Mouse (Mus musculus): ENCODE data around the gene Sap25. TPM values are rescaled to one million over a fixed set of nuclear protein-coding genes. Genes with fewer than 3 reads are reported as not detected.

The Sap25 gene
- polyA plus RNA-seq, 1 experiment from 2014 or later: 5.6 TPM

DNA sequence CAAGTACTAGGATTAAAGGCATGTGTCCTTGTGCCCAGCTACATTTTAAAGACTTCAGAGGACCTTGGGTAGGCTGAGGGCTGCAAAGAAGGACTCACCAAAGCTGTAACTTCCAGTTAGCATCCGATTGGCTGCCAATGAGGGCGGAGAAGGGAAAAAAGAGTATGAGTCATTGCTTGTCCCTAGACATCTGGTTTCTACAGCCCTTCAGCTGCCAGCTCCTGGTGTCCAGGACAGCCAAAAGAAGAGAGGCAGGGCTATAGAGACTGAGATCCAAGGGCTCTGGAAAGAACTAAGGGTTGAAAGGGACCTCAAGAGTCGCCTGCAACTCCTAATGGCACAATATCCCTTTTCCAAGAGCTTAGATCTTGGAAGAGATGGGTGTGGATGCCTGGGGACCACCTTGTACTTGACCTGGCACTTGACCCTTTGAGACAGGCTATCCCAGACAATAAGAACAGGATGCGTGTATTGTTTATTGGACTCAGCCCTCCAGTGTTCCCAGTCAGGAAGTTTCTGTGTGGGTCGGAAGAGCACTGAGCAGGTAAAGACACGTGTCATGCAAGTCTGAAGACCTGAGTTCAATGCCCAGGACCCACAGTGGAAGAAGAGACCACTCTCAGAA is 19.0 kb downstream of the Sap25 start:
- H3K9ac ChIP-seq (ENCODE audit: low read depth, low read length): no peak overlapping the region
- no peaks in the 10 kb centered on the region for H3K9me3 ChIP-seq (replicated peaks; ENCODE audit: control insufficient read depth, low read length)
- no peak overlapping the region for H3K4me3 ChIP-seq (ENCODE audit: low read depth, low read length)
- no peak overlapping the region for H3K4me2 ChIP-seq
- no peaks in the 10 kb centered on the region for H3K4me1 ChIP-seq (ENCODE audit: control insufficient read depth, insufficient read depth, low read length)
- no peaks in the 10 kb centered on the region for H3K27me3 ChIP-seq (ENCODE audit: control insufficient read depth, insufficient read depth, low read length)
- H3K36me3 ChIP-seq (ENCODE audit: control insufficient read depth, insufficient read depth, low read length): peaks cover 24% of the 10 kb centered on the region
- H3K27ac ChIP-seq (ENCODE audit: low read depth, low read length): no peak overlapping the region
- no peak for ATAC-seq (replicated peaks; ENCODE audit: insufficient number of reproducible peaks, low FRiP score, low TSS enrichment)
- 81% methylated on average over 6 of the region's 6 CpGs for WGBS (ENCODE audit: insufficient replicate concordance)

DNA sequence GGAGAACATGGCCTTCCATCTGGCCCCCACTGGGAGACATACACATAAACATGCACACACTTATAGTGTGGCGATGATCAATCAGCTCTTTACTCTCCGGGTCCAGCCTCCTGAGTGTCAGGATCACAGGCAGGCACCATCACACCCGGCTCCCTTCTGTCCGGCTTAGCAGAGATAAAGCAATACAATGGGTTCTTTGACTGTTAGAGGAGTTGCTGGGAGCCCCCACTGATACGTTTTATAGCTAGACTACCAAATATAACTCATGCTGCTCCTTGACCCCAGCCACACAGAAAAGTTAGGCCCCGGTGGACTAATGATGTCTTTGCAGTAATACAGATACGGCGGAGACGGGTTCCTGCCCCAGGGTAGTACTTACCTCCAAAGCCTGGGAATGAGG is 21.9 kb downstream of the Sap25 start:
- no peaks in the 10 kb centered on the region for H3K4me1 ChIP-seq (ENCODE audit: control insufficient read depth, insufficient read depth, low read length)
- H3K9me3 ChIP-seq (replicated peaks; ENCODE audit: control insufficient read depth, low read length): no peaks in the 10 kb centered on the region
- no peak overlapping the region for H3K4me3 ChIP-seq (ENCODE audit: low read depth, low read length)
- peaks cover 21% of the 10 kb centered on the region for H3K36me3 ChIP-seq (ENCODE audit: control insufficient read depth, insufficient read depth, low read length)
- no peak overlapping the region for H3K4me2 ChIP-seq
- no peak for ATAC-seq (replicated peaks; ENCODE audit: insufficient number of reproducible peaks, low FRiP score, low TSS enrichment)
- 62% methylated on average over 9 of the region's 9 CpGs for WGBS (ENCODE audit: insufficient replicate concordance)
- no peak overlapping the region for H3K9ac ChIP-seq (ENCODE audit: low read depth, low read length)
- H3K27ac ChIP-seq (ENCODE audit: low read depth, low read length): 0 out of 2 replicates have a peak overlapping the region, but pooled peaks have one; percentile 29
- H3K27me3 ChIP-seq (ENCODE audit: control insufficient read depth, insufficient read depth, low read length): no peaks in the 10 kb centered on the region

DNA sequence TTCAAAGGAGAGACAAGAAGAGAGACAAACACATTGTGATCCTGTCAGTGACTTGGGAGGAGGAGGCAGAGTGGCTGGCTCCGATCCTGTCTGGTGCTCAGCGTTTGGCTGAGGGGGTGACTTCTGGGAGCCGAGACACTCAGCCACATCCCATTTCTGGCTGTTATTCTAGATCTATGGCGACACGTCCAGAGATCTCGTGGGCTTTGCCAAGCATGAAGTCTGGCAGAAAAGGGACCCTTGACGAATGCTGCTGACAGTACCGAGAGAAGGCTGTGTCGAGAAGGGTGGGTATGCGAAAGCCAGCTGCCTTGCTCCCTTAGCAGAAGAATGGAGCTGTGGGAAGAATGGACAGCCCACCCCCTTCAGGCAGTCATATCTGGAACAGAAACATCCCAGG is 27.8 kb downstream of the Sap25 start:
- Histone ChIP-seq H3K9ac (ENCODE audit: low read depth, low read length) (0 out of 2 replicates have a peak overlapping the region, but pooled peaks have one; percentile 10), H3K27ac (ENCODE audit: low read depth, low read length) (0 out of 2 replicates have a peak overlapping the region, but pooled peaks have one; percentile 35), H3K27me3 (ENCODE audit: control insufficient read depth, insufficient read depth, low read length) (no peaks in the 10 kb centered on the region), H3K4me3 (ENCODE audit: low read depth, low read length) (no peak overlapping the region), H3K4me1 (ENCODE audit: control insufficient read depth, insufficient read depth, low read length) (peaks cover 26% of the 10 kb centered on the region), H3K4me2 (no peak overlapping the region), H3K9me3 (replicated peaks; ENCODE audit: control insufficient read depth, low read length) (no peaks in the 10 kb centered on the region), H3K36me3 (ENCODE audit: control insufficient read depth, insufficient read depth, low read length) (peaks cover 7% of the 10 kb centered on the region; the same call in 1 of the 2 replicates)
- no peak for ATAC-seq (replicated peaks; ENCODE audit: insufficient number of reproducible peaks, low FRiP score, low TSS enrichment)
- WGBS (ENCODE audit: insufficient replicate concordance): 62% methylated on average over 10 of the region's 10 CpGs

DNA sequence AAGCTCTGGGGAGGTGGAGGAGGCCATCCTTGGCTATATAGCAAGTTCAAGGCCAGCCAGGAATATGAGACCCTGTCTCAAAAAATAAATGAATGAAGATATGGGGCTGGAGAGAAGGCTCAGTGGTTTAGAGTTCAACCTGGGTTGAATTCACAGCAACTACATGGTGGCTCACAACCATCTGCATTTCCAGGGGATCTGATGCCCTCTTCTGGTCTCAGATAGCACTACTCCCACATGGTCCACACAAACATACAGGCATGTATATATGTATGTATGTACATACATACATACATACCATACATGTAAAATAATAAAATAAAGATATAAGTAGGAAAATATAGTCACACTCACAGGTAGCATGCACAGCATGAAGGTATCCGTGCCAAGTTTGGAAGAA is 29.1 kb downstream of the Sap25 start:
- ATAC-seq (replicated peaks; ENCODE audit: insufficient number of reproducible peaks, low FRiP score, low TSS enrichment): no peak
- Histone ChIP-seq H3K4me1 (ENCODE audit: control insufficient read depth, insufficient read depth, low read length) (peaks cover 26% of the 10 kb centered on the region), H3K27me3 (ENCODE audit: control insufficient read depth, insufficient read depth, low read length) (no peaks in the 10 kb centered on the region), H3K9ac (ENCODE audit: low read depth, low read length) (no peak overlapping the region), H3K9me3 (replicated peaks; ENCODE audit: control insufficient read depth, low read length) (no peaks in the 10 kb centered on the region), H3K4me3 (ENCODE audit: low read depth, low read length) (no peak overlapping the region), H3K27ac (ENCODE audit: low read depth, low read length) (no peak overlapping the region), H3K36me3 (ENCODE audit: control insufficient read depth, insufficient read depth, low read length) (peaks cover 4% of the 10 kb centered on the region; the same call in 1 of the 2 replicates), H3K4me2 (no peak overlapping the region)
- 97% methylated on average over 1 of the region's 1 CpGs for WGBS (ENCODE audit: insufficient replicate concordance)

DNA sequence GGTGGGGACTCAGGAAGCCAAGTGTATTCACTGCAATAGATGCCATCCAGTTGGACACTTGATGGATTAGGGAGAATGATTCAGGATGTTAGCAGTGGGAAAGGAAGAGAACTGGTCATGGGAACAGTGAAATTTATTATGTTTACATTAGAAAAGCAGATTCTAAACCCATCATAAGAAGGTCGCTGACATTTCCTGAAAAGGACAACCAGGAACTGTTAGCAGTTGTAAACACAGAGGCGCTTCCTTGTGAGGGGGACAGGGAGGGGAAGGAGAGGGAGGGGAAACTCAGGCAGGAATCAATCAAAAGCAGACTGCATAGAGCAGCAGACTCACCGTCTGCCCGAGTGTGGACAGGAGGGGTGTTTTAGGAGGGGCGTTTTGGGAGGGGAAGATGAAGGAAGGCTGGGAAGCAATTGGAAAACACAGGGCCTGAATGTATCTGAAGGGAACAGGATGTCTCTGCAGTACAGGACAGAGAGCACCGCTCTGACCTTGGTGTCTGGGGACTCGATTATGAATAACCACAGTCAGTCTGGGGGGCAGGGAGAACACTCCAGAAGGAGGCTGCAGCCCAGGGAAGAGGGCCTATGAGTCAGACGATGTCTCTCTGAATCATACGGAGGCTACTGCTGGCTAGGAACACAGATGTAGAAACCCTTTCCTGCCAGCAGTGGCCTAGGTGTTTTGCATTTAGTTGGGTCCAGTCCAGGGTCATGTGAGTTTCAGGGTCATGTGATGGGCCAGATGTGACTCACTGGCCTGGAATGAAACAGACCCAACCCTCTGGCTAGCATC is 30.5 kb downstream of the Sap25 start:
- H3K4me3 ChIP-seq (ENCODE audit: low read depth, low read length): no peak overlapping the region
- H3K27me3 ChIP-seq (ENCODE audit: control insufficient read depth, insufficient read depth, low read length): no peaks in the 10 kb centered on the region
- H3K4me2 ChIP-seq: peak overlapping the region; percentile 37
- 18% methylated on average over 9 of the region's 9 CpGs for WGBS (ENCODE audit: insufficient replicate concordance)
- peak overlapping the region; percentile 89 for H3K27ac ChIP-seq (ENCODE audit: low read depth, low read length)
- ATAC-seq (replicated peaks; ENCODE audit: insufficient number of reproducible peaks, low FRiP score, low TSS enrichment): peak; percentile 58; the same call in 1 of the 2 replicates
- 0 out of 2 replicates have a peak, but pooled peaks cover 1% of the 10 kb centered on the region for H3K36me3 ChIP-seq (ENCODE audit: control insufficient read depth, insufficient read depth, low read length)
- H3K4me1 ChIP-seq (ENCODE audit: control insufficient read depth, insufficient read depth, low read length): peaks cover 26% of the 10 kb centered on the region
- H3K9me3 ChIP-seq (replicated peaks; ENCODE audit: control insufficient read depth, low read length): no peaks in the 10 kb centered on the region
- H3K9ac ChIP-seq (ENCODE audit: low read depth, low read length): peak overlapping the region; percentile 50

DNA sequence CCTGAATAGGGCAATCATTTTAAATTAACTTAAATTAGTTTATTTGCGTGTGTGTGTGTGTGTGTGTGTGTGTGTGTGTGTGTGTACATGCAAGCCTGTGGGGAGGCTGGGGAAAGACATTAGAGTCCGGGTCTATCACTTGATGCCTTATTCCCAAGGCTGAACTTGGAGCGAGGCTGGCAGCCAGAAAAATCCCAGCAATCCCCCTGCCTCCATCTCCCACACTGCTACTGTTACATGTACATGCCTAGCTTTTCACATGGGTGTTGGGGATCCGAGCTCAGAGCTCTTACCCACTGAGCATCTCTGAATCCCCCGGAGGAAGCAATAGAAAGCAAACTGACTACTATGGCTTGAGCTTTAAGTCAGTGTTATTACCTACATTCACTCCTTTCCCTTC is 31.2 kb downstream of the Sap25 start:
- 79% methylated on average over 5 of the region's 5 CpGs for WGBS (ENCODE audit: insufficient replicate concordance)
- Histone ChIP-seq H3K27ac (ENCODE audit: low read depth, low read length) (peak overlapping the region; percentile 89), H3K4me3 (ENCODE audit: low read depth, low read length) (no peak overlapping the region), H3K9me3 (replicated peaks; ENCODE audit: control insufficient read depth, low read length) (no peaks in the 10 kb centered on the region), H3K9ac (ENCODE audit: low read depth, low read length) (no peak overlapping the region), H3K27me3 (ENCODE audit: control insufficient read depth, insufficient read depth, low read length) (no peaks in the 10 kb centered on the region), H3K36me3 (ENCODE audit: control insufficient read depth, insufficient read depth, low read length) (no peaks in the 10 kb centered on the region), H3K4me2 (no peak overlapping the region), H3K4me1 (ENCODE audit: control insufficient read depth, insufficient read depth, low read length) (peaks cover 26% of the 10 kb centered on the region)
- no peak for ATAC-seq (replicated peaks; ENCODE audit: insufficient number of reproducible peaks, low FRiP score, low TSS enrichment)

DNA sequence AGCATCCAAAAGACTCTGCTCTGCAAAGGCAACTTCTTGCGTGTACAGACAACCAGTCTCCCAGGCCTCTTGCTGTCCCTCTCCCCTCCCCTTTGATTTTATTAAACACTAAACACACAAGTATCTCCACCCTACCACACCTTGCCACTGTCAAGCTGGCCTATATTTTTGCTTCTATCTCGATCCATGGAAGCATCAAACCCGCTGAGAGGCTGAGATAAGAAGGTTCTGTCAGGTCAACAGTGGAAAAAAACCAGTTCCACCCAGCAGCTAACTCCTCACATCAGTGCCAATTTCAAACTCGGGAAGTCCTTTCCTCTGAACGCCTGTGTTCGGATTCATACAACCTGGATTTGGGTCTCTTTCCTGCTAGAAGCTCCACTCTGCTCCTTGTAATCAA is 31.9 kb downstream of the Sap25 start:
- peak overlapping the region; percentile 1; the same call in 1 of the 2 replicates for H3K4me2 ChIP-seq
- ATAC-seq (replicated peaks; ENCODE audit: insufficient number of reproducible peaks, low FRiP score, low TSS enrichment): no peak

DNA sequence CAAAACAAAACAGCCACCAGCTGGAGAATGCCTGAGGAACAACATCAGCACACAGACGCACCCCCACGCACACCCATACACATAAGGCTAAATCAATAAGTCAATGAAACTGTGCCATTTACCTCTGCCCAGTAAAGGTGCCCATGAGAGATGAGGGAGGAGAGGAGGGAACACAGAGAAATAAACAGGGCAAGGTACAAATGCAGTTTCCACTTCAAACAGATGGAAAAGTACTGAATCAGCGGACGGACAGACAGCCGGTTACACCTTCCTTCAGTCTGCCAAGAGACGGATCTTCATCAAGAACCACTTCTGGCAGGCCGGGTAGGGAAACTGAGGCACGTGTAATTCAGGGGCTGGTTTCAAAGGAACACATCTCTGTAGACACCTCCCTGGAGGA is 33.7 kb downstream of the Sap25 start:
- Histone ChIP-seq H3K36me3 (ENCODE audit: control insufficient read depth, insufficient read depth, low read length) (no peaks in the 10 kb centered on the region), H3K4me1 (ENCODE audit: control insufficient read depth, insufficient read depth, low read length) (peaks cover 18% of the 10 kb centered on the region), H3K4me3 (ENCODE audit: low read depth, low read length) (no peak overlapping the region), H3K9ac (ENCODE audit: low read depth, low read length) (no peak overlapping the region), H3K27me3 (ENCODE audit: control insufficient read depth, insufficient read depth, low read length) (no peaks in the 10 kb centered on the region), H3K9me3 (replicated peaks; ENCODE audit: control insufficient read depth, low read length) (no peaks in the 10 kb centered on the region), H3K4me2 (no peak overlapping the region), H3K27ac (ENCODE audit: low read depth, low read length) (no peak overlapping the region)
- WGBS (ENCODE audit: insufficient replicate concordance): 92% methylated on average over 8 of the region's 8 CpGs
- ATAC-seq (replicated peaks; ENCODE audit: insufficient number of reproducible peaks, low FRiP score, low TSS enrichment): no peak

More for the DNA sequence above, 31.9 kb downstream of the Sap25 start:
- no peak overlapping the region for H3K9ac ChIP-seq (ENCODE audit: low read depth, low read length)
- peaks cover 26% of the 10 kb centered on the region for H3K4me1 ChIP-seq (ENCODE audit: control insufficient read depth, insufficient read depth, low read length)
- H3K9me3 ChIP-seq (replicated peaks; ENCODE audit: control insufficient read depth, low read length): no peaks in the 10 kb centered on the region
- H3K36me3 ChIP-seq (ENCODE audit: control insufficient read depth, insufficient read depth, low read length): no peaks in the 10 kb centered on the region
- H3K4me3 ChIP-seq (ENCODE audit: low read depth, low read length): no peak overlapping the region
- no peak overlapping the region for H3K27ac ChIP-seq (ENCODE audit: low read depth, low read length)
- WGBS (ENCODE audit: insufficient replicate concordance): 74% methylated on average over 6 of the region's 6 CpGs
- no peaks in the 10 kb centered on the region for H3K27me3 ChIP-seq (ENCODE audit: control insufficient read depth, insufficient read depth, low read length)

All from heart, embryonic 11.5 days (tissue).